Mouse (Mus musculus): ENCODE results near the gene Grik2.

GRCm38 (mm10) chr10:49782741-49783691 lies 5.5 kb downstream of the Grik2 start:
- TF ChIP-seq CTCF (IDR thresholded peaks at IDR 0.05; ENCODE audit: low read depth) = no peak
- TF ChIP-seq EP300 (IDR thresholded peaks at IDR 0.05; ENCODE audit: low read depth) = no peak

Data from heart, postnatal 0 days (tissue).